Comparison of ENCODE assay signal across 8 mouse cellular contexts in genomic region chr17:6107015-6107601, GRCm38 (mm10). TPM values are rescaled to one million over a fixed set of nuclear protein-coding genes. Genes with fewer than 3 reads are reported as not detected.
A peak's percentile ranks its signal among the peaks of the same experiment; 100 is the strongest.
DNase-seq lines count a peak whose midpoint lies in the region; ATAC-seq and TF ChIP-seq lines count a peak whose summit lies in the region.

No protein-coding gene starts in this region.

- TF ChIP-seq POLR2A in CH12.LX (IDR thresholded peaks at IDR 0.05; ENCODE audit: low read depth, low read length) = no peak
- TF ChIP-seq POLR2A in lung, adult 2 months (IDR thresholded peaks at IDR 0.05; ENCODE audit: borderline replicate concordance, extremely low read depth, low read depth, low read length) = peak; percentile 30; the same call in 1 of the 2 replicates
- TF ChIP-seq POLR2A in olfactory bulb, adult 2 months (IDR thresholded peaks at IDR 0.05; ENCODE audit: insufficient read depth, low read depth, low read length) = no peak

- H3K4me3 ChIP-seq in CH12.LX (replicated peaks in 1 of 3; ENCODE audit: low read depth in 2 of 3, low read length in 2 of 3, poor library complexity in 1 of 3) = peak overlapping the region; percentile 64 to 75 (median 73)
- H3K4me3 ChIP-seq in brown adipose tissue, adult 24 weeks (ENCODE audit: insufficient read depth, low read depth, low read length) = peak overlapping the region; percentile 93
- H3K4me3 ChIP-seq in forebrain, embryonic 12.5 days (replicated peaks) = peak overlapping the region; percentile 73
- H3K4me3 ChIP-seq in heart, embryonic 16.5 days (ENCODE audit: low read length) = peak overlapping the region; percentile 72
- H3K4me3 ChIP-seq in lung, adult 2 months (replicated peaks; ENCODE audit: extremely low read depth, low read depth, low read length) = peak overlapping the region; percentile 98
- H3K4me3 ChIP-seq in olfactory bulb, adult 2 months (ENCODE audit: insufficient read depth, low read depth, low read length) = peak overlapping the region; percentile 86

- in situ Hi-C loops in CH12.LX (cut with MboI; ENCODE audit: low pct_ligation_motif_present, low pct_unique_long_range_greater_than_20kb, low sequenced_read_pairs) = no loop called here

- peak overlapping the region; percentile 84 for H3K4me2 ChIP-seq in CH12.LX (ENCODE audit: insufficient read depth, low read depth, poor library complexity, severe bottlenecking)
- peak overlapping the region; percentile 67 for H3K4me2 ChIP-seq in forebrain, embryonic 12.5 days
- H3K4me2 ChIP-seq in heart, embryonic 16.5 days (ENCODE audit: low read depth, low read length) = peak overlapping the region; percentile 84

- DNase-seq in CH12.LX (ENCODE audit: extremely low read depth) = peak; percentile 35
- DNase-seq in kidney, postnatal 36 days = peak; percentile 64 to 72
- peak; percentile 65 for DNase-seq in lung, adult 2 months
- DNase-seq in thymus, postnatal 0 days (ENCODE audit: low spot score) = peak; percentile 24

- H3K36me3 ChIP-seq in CH12.LX (replicated peaks in 1 of 2; ENCODE audit: control insufficient read depth in 1 of 2, insufficient read depth in 1 of 2, low read length in 1 of 2) = peaks cover 0 to 18% of the 10 kb centered on the region in 2 experiments
- peaks cover 8% of the 10 kb centered on the region; the same call in 1 of the 2 replicates for H3K36me3 ChIP-seq in forebrain, embryonic 12.5 days (replicated peaks)
- no peaks in the 10 kb centered on the region for H3K36me3 ChIP-seq in heart, embryonic 16.5 days (ENCODE audit: control insufficient read depth, insufficient read depth)

- dilution Hi-C loops in CH12.LX (cut with MboI; ENCODE audit: extremely low pct_ligation_motif_present, extremely low pct_unique_long_range_greater_than_20kb, low sequenced_read_pairs) = no loop called here

- WGBS in forebrain, embryonic 12.5 days = under 1% methylated on average over 27 of the region's 50 CpGs
- WGBS in heart, embryonic 16.5 days = under 1% methylated on average over 41 of the region's 50 CpGs
- under 1% methylated on average over 48 of the region's 50 CpGs for WGBS in lung, adult 2 months
- WGBS in olfactory bulb, adult 2 months = under 1% methylated on average over 50 of the region's 50 CpGs

- H3K79me2 ChIP-seq in CH12.LX (replicated peaks; ENCODE audit: control insufficient read depth, extremely low read depth, insufficient read depth, poor library complexity, severe bottlenecking) = no peaks in the 10 kb centered on the region

- H3K27ac ChIP-seq in CH12.LX (ENCODE audit: insufficient read depth, low read depth) = no peak overlapping the region
- H3K27ac ChIP-seq in brown adipose tissue, adult 24 weeks (replicated peaks; ENCODE audit: low read depth, low read length) = peak overlapping the region; percentile 72
- H3K27ac ChIP-seq in forebrain, embryonic 12.5 days = peak overlapping the region; percentile 98
- peak overlapping the region; percentile 88 for H3K27ac ChIP-seq in heart, embryonic 16.5 days (ENCODE audit: low read length)
- peak overlapping the region; percentile 52 for H3K27ac ChIP-seq in olfactory bulb, adult 2 months (ENCODE audit: insufficient read depth, low read depth, low read length)

- no peak for TF ChIP-seq EP300 in CH12.LX (IDR thresholded peaks at IDR 0.05; ENCODE audit: low read length)

- TF ChIP-seq CTCF in CH12.LX (conservative IDR thresholded peaks at IDR 0.05 in 1 of 2, IDR thresholded peaks at IDR 0.05 in 1 of 2; ENCODE audit: low read depth in 2 of 2, low read length in 2 of 2) = no peak
- no peak for TF ChIP-seq CTCF in lung, adult 2 months (IDR thresholded peaks at IDR 0.05; ENCODE audit: insufficient read depth, low read length)
- TF ChIP-seq CTCF in olfactory bulb, adult 2 months (IDR thresholded peaks at IDR 0.05; ENCODE audit: insufficient read depth, low read depth, low read length) = no peak

- peaks cover 2% of the 10 kb centered on the region for H3K27me3 ChIP-seq in CH12.LX (replicated peaks)
- H3K27me3 ChIP-seq in forebrain, embryonic 12.5 days = no peaks in the 10 kb centered on the region
- 0 out of 2 replicates have a peak, but pooled peaks cover 2% of the 10 kb centered on the region for H3K27me3 ChIP-seq in heart, embryonic 16.5 days (ENCODE audit: control insufficient read depth, insufficient read depth, low read length)

- H3K9me3 ChIP-seq in CH12.LX (replicated peaks; ENCODE audit: low read length) = no peaks in the 10 kb centered on the region
- H3K9me3 ChIP-seq in forebrain, embryonic 12.5 days = no peaks in the 10 kb centered on the region
- H3K9me3 ChIP-seq in heart, embryonic 16.5 days (replicated peaks; ENCODE audit: control insufficient read depth, low read length) = no peaks in the 10 kb centered on the region

- ATAC-seq in forebrain, embryonic 12.5 days (ENCODE audit: low FRiP score) = peak; percentile 11; the same call in 1 of the 2 replicates
- no peak; the same call in 1 of the 2 replicates for ATAC-seq in heart, embryonic 16.5 days (replicated peaks; ENCODE audit: extremely low read depth, insufficient read depth, low FRiP score)

- H3K4me1 ChIP-seq in CH12.LX (ENCODE audit: control insufficient read depth in 1 of 2, insufficient read depth in 2 of 2) = peaks cover 2 to 20% of the 10 kb centered on the region in 2 experiments; a peak in 2 of 4 replicates
- H3K4me1 ChIP-seq in brown adipose tissue, adult 24 weeks (ENCODE audit: control insufficient read depth, insufficient read depth, insufficient read length, low read length) = peaks cover 4% of the 10 kb centered on the region; the same call in 1 of the 2 replicates
- H3K4me1 ChIP-seq in forebrain, embryonic 12.5 days = peaks cover 24% of the 10 kb centered on the region
- H3K4me1 ChIP-seq in heart, embryonic 16.5 days (ENCODE audit: control insufficient read depth, insufficient read depth, low read length) = peaks cover 16% of the 10 kb centered on the region
- peaks cover 4% of the 10 kb centered on the region; the same call in 1 of the 2 replicates for H3K4me1 ChIP-seq in lung, adult 2 months (ENCODE audit: control insufficient read depth, insufficient read depth, low read length)
- H3K4me1 ChIP-seq in olfactory bulb, adult 2 months (ENCODE audit: control insufficient read depth, insufficient read depth, low read length) = peaks cover 2% of the 10 kb centered on the region; the same call in 1 of the 2 replicates

- H3K9ac ChIP-seq in CH12.LX (ENCODE audit: insufficient read depth, low read depth) = peak overlapping the region; percentile 87
- peak overlapping the region; percentile 98 for H3K9ac ChIP-seq in forebrain, embryonic 12.5 days
- H3K9ac ChIP-seq in heart, embryonic 16.5 days (ENCODE audit: low read length) = peak overlapping the region; percentile 89

- TF ChIP-seq RAD21 in CH12.LX (IDR thresholded peaks at IDR 0.05; ENCODE audit: low read depth, low read length) = no peak

TF ChIP-seq in CH12.LX, 34 proteins besides CTCF, POLR2A, EP300 and RAD21 (continues in another document):
- no peak for TF ChIP-seq IRF4 (IDR thresholded peaks at IDR 0.05; ENCODE audit: low read depth, low read length)
- no peak for TF ChIP-seq ZKSCAN1 (IDR thresholded peaks at IDR 0.05; ENCODE audit: borderline replicate concordance, low read depth, low read length)
- TF ChIP-seq MAZ (IDR thresholded peaks at IDR 0.05; ENCODE audit: low read depth, low read length) = no peak
- no peak for TF ChIP-seq HCFC1 (IDR thresholded peaks at IDR 0.05; ENCODE audit: low read depth, low read length)
- no peak for TF ChIP-seq SMC3 (IDR thresholded peaks at IDR 0.05; ENCODE audit: low read depth, low read length)
- no peak for TF ChIP-seq MAFK (IDR thresholded peaks at IDR 0.05; ENCODE audit: insufficient replicate concordance, low read length)
- no peak for TF ChIP-seq CHD2 (IDR thresholded peaks at IDR 0.05; ENCODE audit: low read length)
- no peak for TF ChIP-seq POLR2AphosphoS2 (IDR thresholded peaks at IDR 0.05; ENCODE audit: low read depth, low read length)

RNA-seq across cellular contexts. Expression of gene Tulp4, which starts 0.9 kb away (rescaled TPM):
- total RNA-seq in CH12.LX (2012; rRNA removed) = 49.3 and 50.7 TPM in 2 replicates
- total RNA-seq in CH12.LX (2014; rRNA removed) = 7.8 TPM in 2 replicates
- polyA plus RNA-seq in CH12.LX (2012; ENCODE audit: insufficient read length, low read depth) = 31.7 and 33.6 TPM in 2 replicates
- 27.4 and 37.1 TPM in 2 replicates for polyA plus RNA-seq in brown adipose tissue, adult 24 weeks (2012; ENCODE audit: insufficient read depth, insufficient read length, missing spikeins)
- polyA plus RNA-seq in forebrain, embryonic 12.5 days (2016; fragmentation: Nextera tagmentation; extraction: Ambion mirVana) = 111 and 117 TPM in 2 replicates
- 63.1 and 70.2 TPM in 2 replicates for polyA plus RNA-seq in heart, embryonic 16.5 days (2015; fragmentation: Nextera tagmentation; extraction: Ambion mirVana)
- 67.0 and 70.0 TPM in 2 replicates for polyA plus RNA-seq in lung, adult 2 months (2012; rRNA removed)
- polyA plus RNA-seq in olfactory bulb, adult 2 months (2012; ENCODE audit: insufficient read depth, insufficient read length, low replicate concordance, missing spikeins) = 137 and 153 TPM in 2 replicates
- polyA plus RNA-seq in thymus, postnatal 0 days (2015; fragmentation: Nextera tagmentation; extraction: Ambion mirVana) = 40.8 and 46.4 TPM in 2 replicates

RNA-seq across cellular contexts. Expression of gene Gtf2h5, which starts 27.5 kb away (rescaled TPM):
- total RNA-seq in CH12.LX (2012; rRNA removed) = 97.8 and 115 TPM in 2 replicates
- total RNA-seq in CH12.LX (2014; rRNA removed) = 62.2 and 74.9 TPM in 2 replicates
- polyA plus RNA-seq in CH12.LX (2012; ENCODE audit: insufficient read length, low read depth) = 116 and 117 TPM in 2 replicates
- polyA plus RNA-seq in brown adipose tissue, adult 24 weeks (2012; ENCODE audit: insufficient read depth, insufficient read length, missing spikeins) = 118 and 149 TPM in 2 replicates
- 169 and 171 TPM in 2 replicates for polyA plus RNA-seq in forebrain, embryonic 12.5 days (2016; fragmentation: Nextera tagmentation; extraction: Ambion mirVana)
- 128 and 134 TPM in 2 replicates for polyA plus RNA-seq in heart, embryonic 16.5 days (2015; fragmentation: Nextera tagmentation; extraction: Ambion mirVana)
- 11.4 and 17.3 TPM in 2 replicates for polyA plus RNA-seq in lung, adult 2 months (2012; rRNA removed)
- polyA plus RNA-seq in olfactory bulb, adult 2 months (2012; ENCODE audit: insufficient read depth, insufficient read length, low replicate concordance, missing spikeins) = not detected in 2 replicates
- polyA plus RNA-seq in thymus, postnatal 0 days (2015; fragmentation: Nextera tagmentation; extraction: Ambion mirVana) = 177 and 185 TPM in 2 replicates

RNA-seq across cellular contexts. Expression of gene Serac1, which starts 27.6 kb away (rescaled TPM):
- total RNA-seq in CH12.LX (2012; rRNA removed) (2.1 and 2.9 TPM in 2 replicates), CH12.LX (2014; rRNA removed) (1.9 and 2.2 TPM in 2 replicates)
- 2.4 and 2.9 TPM in 2 replicates for polyA plus RNA-seq in CH12.LX (2012; ENCODE audit: insufficient read length, low read depth)
- 3.9 and 5.0 TPM in 2 replicates for polyA plus RNA-seq in brown adipose tissue, adult 24 weeks (2012; ENCODE audit: insufficient read depth, insufficient read length, missing spikeins)
- polyA plus RNA-seq in forebrain, embryonic 12.5 days (2016; fragmentation: Nextera tagmentation; extraction: Ambion mirVana) = 12.4 and 12.7 TPM in 2 replicates
- 4.7 and 5.3 TPM in 2 replicates for polyA plus RNA-seq in heart, embryonic 16.5 days (2015; fragmentation: Nextera tagmentation; extraction: Ambion mirVana)
- 3.2 and 5.5 TPM in 2 replicates for polyA plus RNA-seq in lung, adult 2 months (2012; rRNA removed)
- polyA plus RNA-seq in olfactory bulb, adult 2 months (2012; ENCODE audit: insufficient read depth, insufficient read length, low replicate concordance, missing spikeins) = 202 TPM in 1 of 2 replicates, not detected in the other
- polyA plus RNA-seq in thymus, postnatal 0 days (2015; fragmentation: Nextera tagmentation; extraction: Ambion mirVana) = 2.5 and 2.9 TPM in 2 replicates
